10 mouse cellular contexts compared by ENCODE assay signal in the genomic region with DNA sequence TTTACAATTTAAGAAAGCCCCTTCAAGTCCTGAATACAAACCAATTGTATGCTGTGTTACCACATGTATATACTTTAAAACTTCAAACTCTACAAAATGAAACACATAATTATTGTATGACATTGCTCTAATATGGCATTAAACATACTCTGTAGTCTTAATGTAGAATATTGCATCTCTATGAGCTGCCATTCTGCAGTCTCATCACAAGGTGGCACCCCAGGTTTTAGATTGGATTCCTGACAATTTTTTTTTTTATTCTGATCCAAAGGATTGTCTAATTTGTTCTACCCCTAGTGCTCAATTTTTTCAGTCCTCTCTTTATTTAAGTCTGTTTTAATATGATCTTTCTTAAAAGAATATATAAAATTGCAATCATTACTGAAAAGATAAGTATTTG. TPM values are rescaled to one million over a fixed set of nuclear protein-coding genes. Genes with fewer than 3 reads are reported as not detected.
DNase-seq lines count a peak whose midpoint lies in the region; ATAC-seq and TF ChIP-seq lines count a peak whose summit lies in the region.
"Had no signal": no experiment of that assay in that cellular context is flagged by ENCODE, and none has a peak within 500 bp of the region (broad histone marks: within the 10 kb centered on the region; RNA-seq: fewer than 3 reads in every experiment).

No protein-coding gene starts in this region.

- no peak overlapping the region for H3K4me2 ChIP-seq in liver, postnatal 0 days (ENCODE audit: low read depth, low read length)
- H3K4me2 ChIP-seq: embryonic facial prominence, embryonic 15.5 days; limb, embryonic 12.5 days had no signal

- H3K27ac ChIP-seq in liver, postnatal 0 days (ENCODE audit: low read depth), result no peak overlapping the region
- H3K27ac ChIP-seq: embryonic facial prominence, embryonic 15.5 days; limb, embryonic 12.5 days had no signal

- H3K36me3 ChIP-seq in liver, postnatal 0 days (replicated peaks; ENCODE audit: insufficient read depth, low read length), result no peaks in the 10 kb centered on the region
- H3K36me3 ChIP-seq: embryonic facial prominence, embryonic 15.5 days; limb, embryonic 12.5 days had no signal

- H3K27me3 ChIP-seq in liver, postnatal 0 days (ENCODE audit: insufficient read depth, low read length), result no peaks in the 10 kb centered on the region
- H3K27me3 ChIP-seq: embryonic facial prominence, embryonic 15.5 days; limb, embryonic 12.5 days had no signal

- H3K9me3 ChIP-seq in liver, postnatal 0 days (ENCODE audit: low read length), result no peaks in the 10 kb centered on the region
- H3K9me3 ChIP-seq: embryonic facial prominence, embryonic 15.5 days; limb, embryonic 12.5 days had no signal

- peak; percentile 80 for TF ChIP-seq CTCF in liver, postnatal 0 days (IDR thresholded peaks at IDR 0.05; ENCODE audit: low read depth)

- no peak overlapping the region for H3K9ac ChIP-seq in liver, postnatal 0 days (replicated peaks)
- H3K9ac ChIP-seq: embryonic facial prominence, embryonic 15.5 days; limb, embryonic 12.5 days had no signal

- ATAC-seq in liver, postnatal 0 days, result no peak

- no peak for TF ChIP-seq EP300 in liver, postnatal 0 days (IDR thresholded peaks at IDR 0.05; ENCODE audit: low read depth)

- H3K4me1 ChIP-seq in liver, postnatal 0 days (ENCODE audit: insufficient read depth), result 0 out of 2 replicates have a peak, but pooled peaks cover 4% of the 10 kb centered on the region
- H3K4me1 ChIP-seq: embryonic facial prominence, embryonic 15.5 days; limb, embryonic 12.5 days had no signal

- no peak overlapping the region for H3K4me3 ChIP-seq in liver, postnatal 0 days (ENCODE audit: low read depth, low read length)
- H3K4me3 ChIP-seq: embryonic facial prominence, embryonic 15.5 days; limb, embryonic 12.5 days had no signal

- peak; percentile 35 to 40 for DNase-seq in cerebellum, postnatal 14 days
- DNase-seq in cerebellum, adult 18-20 months, result no peak
- DNase-seq in liver, postnatal 0 days, result no peak
- DNase-seq in liver, result no peak
- peak; percentile 35 for DNase-seq in brain, adult 2 months (ENCODE audit: low read depth, low spot score)
- peak; percentile 46 for DNase-seq in retina, postnatal 1 day
- DNase-seq in spleen, adult 12 weeks (ENCODE audit: low spot score), result no peak
- no peak for DNase-seq in kidney, adult 11 months

RNA-seq across cellular contexts. Expression of gene Dedd, which starts 7.5 kb away (rescaled TPM):
- polyA plus RNA-seq in liver, postnatal 0 days (2015; fragmentation: Nextera tagmentation; extraction: Ambion mirVana), result 16.4 and 17.7 TPM in 2 replicates

RNA-seq across cellular contexts. Expression of gene Nit1, which starts 24.0 kb away (rescaled TPM):
- 73.4 and 74.6 TPM in 2 replicates for polyA plus RNA-seq in liver, postnatal 0 days (2015; fragmentation: Nextera tagmentation; extraction: Ambion mirVana)

RNA-seq across cellular contexts. Expression of gene Pfdn2, which starts 24.1 kb away (rescaled TPM):
- polyA plus RNA-seq in liver, postnatal 0 days (2015; fragmentation: Nextera tagmentation; extraction: Ambion mirVana), result 46.2 and 47.7 TPM in 2 replicates

RNA-seq across cellular contexts. Expression of gene Ufc1, which starts 26.6 kb away (rescaled TPM):
- polyA plus RNA-seq in liver, postnatal 0 days (2015; fragmentation: Nextera tagmentation; extraction: Ambion mirVana), result 58.1 and 59.6 TPM in 2 replicates

RNA-seq across cellular contexts. Expression of gene Usp21, which starts 33.6 kb away (rescaled TPM):
- polyA plus RNA-seq in liver, postnatal 0 days (2015; fragmentation: Nextera tagmentation; extraction: Ambion mirVana), result 13.9 and 15.1 TPM in 2 replicates

Comparison
In these comparisons a context has a peak if more than half of its experiments do, and no peak if none do; other contexts are left out.
1. DNase-seq: peak in cerebellum, postnatal 14 days (2 of 2), brain, adult 2 months (single experiment) and retina, postnatal 1 day (single experiment); none in cerebellum, adult 18-20 months (0 of 2), liver, postnatal 0 days (single experiment), liver (single experiment), spleen, adult 12 weeks (single experiment) and kidney, adult 11 months (single experiment).